Mouse (Mus musculus) forebrain, embryonic 10.5 days (tissue): ENCODE data around the gene Brox. TPM values are rescaled to one million over a fixed set of nuclear protein-coding genes. Genes with fewer than 3 reads are reported as not detected.

ENCODE experiments used
- DNase-seq: peaks from one replicate; pipeline ENCODE4 v3.0.0-alpha.2; 2017; ENCODE audit warnings: low spot score; ENCODE audit errors: extremely low spot score
- H3K27ac ChIP-seq: fragments of 300-500 bp; sonication (generic); 2 replicates; pipeline ENCODE4 v1.5.1; 2016; ENCODE audit warnings: mild to moderate bottlenecking
- H3K27me3 ChIP-seq: fragments of 300-500 bp; sonication (generic); 2 replicates; pipeline ENCODE4 v1.6.1; 2016; ENCODE audit warnings: mild to moderate bottlenecking; ENCODE audit not compliant: poor library complexity, severe bottlenecking
- H3K36me3 ChIP-seq: fragments of 300-500 bp; sonication (generic); replicated peaks from 2 replicates; pipeline ENCODE4 v1.6.1; 2016; ENCODE audit warnings: mild to moderate bottlenecking, moderate library complexity
- H3K4me1 ChIP-seq: fragments of 300-500 bp; sonication (generic); 2 replicates; pipeline ENCODE4 v1.6.1; 2016
- H3K4me3 ChIP-seq: fragments of 300-500 bp; sonication (generic); 2 replicates; pipeline ENCODE4 v1.5.1; 2016; ENCODE audit warnings: mild to moderate bottlenecking, moderate library complexity
- H3K9me3 ChIP-seq: fragments of 300-500 bp; sonication (generic); 2 replicates; pipeline ENCODE4 v1.6.1; 2016; ENCODE audit warnings: mild to moderate bottlenecking, moderate library complexity
- WGBS: fragments of 180-500 bp; shearing (Covaris S2); methylation state at CpG from one replicate; pipeline ENCODE4 v1.1.7; 2016; 5-methylcytosine and 5-hydroxymethylcytosine counted together
- polyA plus RNA-seq: library from polyadenylated mRNA; unstranded; fragments of >200 nt; fragmentation: Nextera tagmentation; extraction: Ambion mirVana; gene quantifications from 2 replicates; pipeline ENCODE4 v1.2.1, GENCODE M21; 2016

Brox gene
- polyA plus RNA-seq, 1 experiment from 2014 or later: 36.4 TPM

- WGBS: 86% methylated on average over 3 of the region's 3 CpGs
- Histone ChIP-seq H3K9me3 (no peaks in the 10 kb centered on the region), H3K4me1 (no peaks in the 10 kb centered on the region), H3K27ac (no peak overlapping the region), H3K36me3 (peaks cover 41% of the 10 kb centered on the region), H3K27me3 (no peaks in the 10 kb centered on the region), H3K4me3 (no peak overlapping the region)
- no peak for DNase-seq
Measured at GRCm38 (mm10) chr1:183307555-183307954, 10.5 kb upstream of the Brox start.

GRCm38 (mm10) chr1:183299161-183299560, 2.1 kb upstream of the Brox start:
- Histone ChIP-seq H3K9me3 (no peaks in the 10 kb centered on the region), H3K4me3 (no peak overlapping the region), H3K27ac (no peak overlapping the region), H3K4me1 (peaks cover 4% of the 10 kb centered on the region; the same call in 1 of the 2 replicates), H3K27me3 (no peaks in the 10 kb centered on the region), H3K36me3 (no peaks in the 10 kb centered on the region)
- peak; percentile 100 for DNase-seq
- WGBS: 88% methylated on average over 6 of the region's 6 CpGs

GRCm38 (mm10) chr1:183297886-183298489, 919 bp upstream of the Brox start:
- no peaks in the 10 kb centered on the region for H3K9me3 ChIP-seq
- H3K4me1 ChIP-seq: peaks cover 4% of the 10 kb centered on the region; the same call in 1 of the 2 replicates
- no peaks in the 10 kb centered on the region for H3K27me3 ChIP-seq
- H3K36me3 ChIP-seq: peaks cover 9% of the 10 kb centered on the region
- H3K27ac ChIP-seq: peak overlapping the region; percentile 84
- H3K4me3 ChIP-seq: peak overlapping the region; percentile 57
- peak; percentile 46 for DNase-seq
- WGBS: under 1% methylated on average over 20 of the region's 20 CpGs

GRCm38 (mm10) chr1:183297473-183297885, 410 bp upstream of the Brox start:
- DNase-seq: peak; percentile 73
- Histone ChIP-seq H3K27me3 (no peaks in the 10 kb centered on the region), H3K27ac (peak overlapping the region; percentile 84), H3K36me3 (peaks cover 13% of the 10 kb centered on the region), H3K4me1 (peaks cover 4% of the 10 kb centered on the region; the same call in 1 of the 2 replicates), H3K9me3 (no peaks in the 10 kb centered on the region), H3K4me3 (peak overlapping the region; percentile 57)
- WGBS: 2% methylated on average over 30 of the region's 30 CpGs

- peaks cover 24% of the 10 kb centered on the region for H3K36me3 ChIP-seq
- no peaks in the 10 kb centered on the region for H3K9me3 ChIP-seq
- peaks cover 4% of the 10 kb centered on the region; the same call in 1 of the 2 replicates for H3K4me1 ChIP-seq
- peak within 1 kb of the TSS; percentile 57 for H3K4me3 ChIP-seq
- DNase-seq: no peak
- peak within 1 kb of the TSS; percentile 84 for H3K27ac ChIP-seq
- no peaks in the 10 kb centered on the region for H3K27me3 ChIP-seq
- under 1% methylated on average over 26 of the region's 26 CpGs for WGBS
Measured at GRCm38 (mm10) chr1:183296465-183296864, 604 bp downstream of the Brox start, which contains the start of gene Aida. Gene Aida, plus strand, starts transcription at chr1:183296590.

- DNase-seq: no peak
- Histone ChIP-seq H3K36me3 (peaks cover 91% of the 10 kb centered on the region), H3K27ac (no peak overlapping the region), H3K27me3 (no peaks in the 10 kb centered on the region), H3K9me3 (no peaks in the 10 kb centered on the region), H3K4me1 (no peaks in the 10 kb centered on the region), H3K4me3 (no peak overlapping the region)
- 94% methylated on average over 4 of the region's 4 CpGs for WGBS
Measured at GRCm38 (mm10) chr1:183289576-183289975, 7.5 kb downstream of the Brox start.

GRCm38 (mm10) chr1:183288351-183288750, 8.7 kb downstream of the Brox start:
- whole genome bisulfite sequencing: 93% methylated on average over 3 of the region's 3 CpGs

GRCm38 (mm10) chr1:183275763-183276162, 21.3 kb downstream of the Brox start:
- Histone ChIP-seq H3K27ac (no peak overlapping the region), H3K9me3 (no peaks in the 10 kb centered on the region), H3K4me1 (no peaks in the 10 kb centered on the region), H3K36me3 (peaks cover 40% of the 10 kb centered on the region), H3K27me3 (no peaks in the 10 kb centered on the region), H3K4me3 (no peak overlapping the region)
- WGBS: 87% methylated on average over 5 of the region's 5 CpGs
- no peak for DNase-seq

More at GRCm38 (mm10) chr1:183288351-183288750, 8.7 kb downstream of the Brox start:
- Histone ChIP-seq H3K27me3 (no peaks in the 10 kb centered on the region), H3K4me3 (no peak overlapping the region), H3K27ac (no peak overlapping the region), H3K4me1 (no peaks in the 10 kb centered on the region), H3K9me3 (no peaks in the 10 kb centered on the region), H3K36me3 (peaks cover 97% of the 10 kb centered on the region)
- DNase-seq: no peak

GRCm38 (mm10) chr1:183274385-183274784, 22.7 kb downstream of the Brox start:
- no peak for DNase-seq
- H3K36me3 ChIP-seq: peaks cover 27% of the 10 kb centered on the region

GRCm38 (mm10) chr1:183272867-183273818, 23.9 kb downstream of the Brox start:
- Histone ChIP-seq H3K9me3 (no peaks in the 10 kb centered on the region), H3K27me3 (no peaks in the 10 kb centered on the region), H3K36me3 (peaks cover 16% of the 10 kb centered on the region), H3K4me1 (no peaks in the 10 kb centered on the region), H3K4me3 (no peak overlapping the region), H3K27ac (no peak overlapping the region)
- no peak for DNase-seq
- WGBS: 63% methylated on average over 10 of the region's 10 CpGs

More at GRCm38 (mm10) chr1:183274385-183274784, 22.7 kb downstream of the Brox start:
- Histone ChIP-seq H3K27me3 (no peaks in the 10 kb centered on the region), H3K4me1 (no peaks in the 10 kb centered on the region), H3K27ac (no peak overlapping the region), H3K4me3 (no peak overlapping the region), H3K9me3 (no peaks in the 10 kb centered on the region)
- 84% methylated on average over 3 of the region's 3 CpGs for WGBS

- H3K4me3 ChIP-seq: no peak overlapping the region
Measured at GRCm38 (mm10) chr1:183267666-183268065, 29.4 kb downstream of the Brox start.

GRCm38 (mm10) chr1:183265921-183266467, 31.1 kb downstream of the Brox start:
- 74% methylated on average over 14 of the region's 14 CpGs for WGBS
- no peak for DNase-seq

More at GRCm38 (mm10) chr1:183267666-183268065, 29.4 kb downstream of the Brox start:
- Histone ChIP-seq H3K27ac (no peak overlapping the region), H3K27me3 (no peaks in the 10 kb centered on the region), H3K9me3 (no peaks in the 10 kb centered on the region), H3K4me1 (no peaks in the 10 kb centered on the region), H3K36me3 (no peaks in the 10 kb centered on the region)
- WGBS: 85% methylated on average over 6 of the region's 6 CpGs
- no peak for DNase-seq

More at GRCm38 (mm10) chr1:183265921-183266467, 31.1 kb downstream of the Brox start:
- Histone ChIP-seq H3K36me3 (no peaks in the 10 kb centered on the region), H3K27me3 (no peaks in the 10 kb centered on the region), H3K27ac (no peak overlapping the region), H3K9me3 (no peaks in the 10 kb centered on the region), H3K4me3 (no peak overlapping the region), H3K4me1 (no peaks in the 10 kb centered on the region)
